Mouse (Mus musculus): ENCODE data around the gene Gm11114. TPM values are rescaled to one million over a fixed set of nuclear protein-coding genes. Genes with fewer than 3 reads are reported as not detected.

The Gm11114 gene
- polyA plus RNA-seq (2014; fragmentation: Illumina TruSeq; extraction: RNeasy Lipid Tissue Mini Kit (QIAGEN cat#74804); ENCODE audit: low replicate concordance), result not detected

DNA sequence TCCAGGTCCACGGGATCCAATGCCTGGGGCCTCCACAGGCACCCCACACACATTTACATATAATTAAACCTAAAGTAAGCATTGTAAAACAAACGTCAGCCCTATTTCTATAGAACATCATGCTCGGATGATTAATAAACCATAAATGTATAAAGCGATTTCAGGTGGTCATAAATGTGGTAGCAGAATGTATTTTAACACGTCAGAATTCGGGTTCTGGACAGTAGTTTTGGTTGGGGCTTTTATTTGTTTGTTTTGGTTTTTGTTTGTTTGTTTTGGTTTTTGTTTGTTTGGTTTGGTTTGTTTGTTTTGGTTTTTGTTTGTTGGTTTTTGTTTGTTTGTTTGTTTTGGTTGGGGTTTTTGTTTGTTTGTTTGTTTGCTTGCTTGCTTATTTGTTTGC is at the start of gene Gm11114:
Gm11114 (plus strand) TSS at position 301 of the 400 bp plus-strand sequence.

GRCm38 (mm10) chr9:85327242-85328211 is 15.0 kb downstream of the Gm11114 start, which contains the start of gene Tent5a:
TSS of gene Tent5a (minus strand) at chr9:85327348.

Other genes starting within 250 kb of the Gm11114 start
- 95.5 TPM for gene Tent5a, start 14.6 kb downstream of the Gm11114 start, polyA plus RNA-seq (2014; fragmentation: Illumina TruSeq; extraction: RNeasy Lipid Tissue Mini Kit (QIAGEN cat#74804); ENCODE audit: low replicate concordance)

All from small intestine, adult 10 weeks (tissue).